Mouse (Mus musculus) layer of hippocampus, postnatal 36 days (tissue): Measurements from ENCODE around the gene Tbc1d22a. TPM values are rescaled to one million over a fixed set of nuclear protein-coding genes. Genes with fewer than 3 reads are reported as not detected.
A peak's percentile ranks its signal among the peaks of the same experiment; 100 is the strongest.

Experiments
- DNase-seq, 2 experiments: peaks; one replicate each; pipeline ENCODE4 v3.0.0; 2022
- total RNA-seq, 2 experiments: library from RNA; stranded (reverse); gene quantifications; 2 replicates each; pipeline ENCODE4 v1.2.3; 2021

Gene Tbc1d22a
- total RNA-seq, 2 experiments from 2014 or later, result 35.0 to 35.4 TPM

- DNase-seq, result no peak
These were observed 235.5 kb downstream of the Tbc1d22a start for GRCm38 (mm10) chr15:86449794-86450193.

GRCm38 (mm10) chr15:86459413-86459812 lies 245.2 kb downstream of the Tbc1d22a start:
- no peak for DNase-seq

- no peak for DNase-seq
These were observed 248.4 kb downstream of the Tbc1d22a start for GRCm38 (mm10) chr15:86462636-86463035.

- no peak for DNase-seq
These were observed 253.8 kb downstream of the Tbc1d22a start for GRCm38 (mm10) chr15:86468082-86468481.

- peak in 1 of 2 experiments; percentile 34 for DNase-seq
These were observed 256.9 kb downstream of the Tbc1d22a start for GRCm38 (mm10) chr15:86471136-86471535.

- no peak for DNase-seq
These were observed 259.2 kb downstream of the Tbc1d22a start for GRCm38 (mm10) chr15:86473473-86473872.

- no peak for DNase-seq
These were observed 260.7 kb downstream of the Tbc1d22a start for GRCm38 (mm10) chr15:86474951-86475350.

- DNase-seq, result no peak
These were observed 262.2 kb downstream of the Tbc1d22a start for GRCm38 (mm10) chr15:86476483-86476882.

- DNase-seq, result no peak
These were observed 262.8 kb downstream of the Tbc1d22a start for GRCm38 (mm10) chr15:86477032-86477431.

GRCm38 (mm10) chr15:86477471-86477992 lies 263.3 kb downstream of the Tbc1d22a start:
- DNase-seq, result no peak

- no peak for DNase-seq
These were observed 264.6 kb downstream of the Tbc1d22a start for GRCm38 (mm10) chr15:86478685-86479502.

GRCm38 (mm10) chr15:86482362-86482761 lies 268.1 kb downstream of the Tbc1d22a start:
- DNase-seq, result no peak

GRCm38 (mm10) chr15:86485815-86486214 lies 271.6 kb downstream of the Tbc1d22a start:
- no peak for DNase-seq

- peak; percentile 45 to 51 for DNase-seq
These were observed 273.1 kb downstream of the Tbc1d22a start for GRCm38 (mm10) chr15:86487359-86487758.

- no peak for DNase-seq
These were observed 277.3 kb downstream of the Tbc1d22a start for GRCm38 (mm10) chr15:86491434-86492099.

GRCm38 (mm10) chr15:86492636-86493035 lies 278.4 kb downstream of the Tbc1d22a start:
- DNase-seq, result no peak

- no peak for DNase-seq
These were observed 281.9 kb downstream of the Tbc1d22a start for GRCm38 (mm10) chr15:86496209-86496608.

GRCm38 (mm10) chr15:86496646-86497045 lies 282.4 kb downstream of the Tbc1d22a start:
- no peak for DNase-seq

GRCm38 (mm10) chr15:86500536-86500935 lies 286.3 kb downstream of the Tbc1d22a start:
- DNase-seq, result no peak

GRCm38 (mm10) chr15:86503413-86503812 lies 289.2 kb downstream of the Tbc1d22a start:
- DNase-seq, result no peak

GRCm38 (mm10) chr15:86506666-86507065 lies 292.4 kb downstream of the Tbc1d22a start:
- no peak for DNase-seq

- DNase-seq, result no peak
These were observed 293.3 kb downstream of the Tbc1d22a start for GRCm38 (mm10) chr15:86507546-86507945.

GRCm38 (mm10) chr15:86508406-86509176 lies 294.3 kb downstream of the Tbc1d22a start:
- no peak for DNase-seq
